Mouse (Mus musculus) spleen, postnatal 4 days (tissue): ENCODE measurements at regions not wholly inside any gene's neighbourhood (a gene's known extent, or its start where the extent isn't known, plus 50 kb on each side); places are given as distances from the start of the nearest gene placed in this dataset.

Experiments
- DNase-seq, 2 experiments: peaks; one replicate each; pipeline ENCODE4 v3.0.0; 2022; ENCODE audit warnings: low spot score in 2 of 2

GRCm38 (mm10) chrX:37753474-37753873 is 51.2 kb upstream of the Rhox5 start:
- peak in 1 of 2 experiments; percentile 28 for DNase-seq

GRCm38 (mm10) chrX:37754385-37754784 is 50.3 kb upstream of the Rhox5 start:
- peak; percentile 2 to 14 for DNase-seq
